Mouse (Mus musculus) layer of hippocampus, postnatal 10 days (tissue): ENCODE measurements around the gene Myh14. TPM values are rescaled to one million over a fixed set of nuclear protein-coding genes. Genes with fewer than 3 reads are reported as not detected.
A peak's percentile ranks its signal among the peaks of the same experiment; 100 is the strongest.

Source experiments
- DNase-seq, 2 experiments: peaks; one replicate each; pipeline ENCODE4 v3.0.0; 2021; ENCODE audit warnings: low spot score in 2 of 2
- total RNA-seq, 2 experiments: library from RNA; stranded (reverse); gene quantifications; 2 replicates each; pipeline ENCODE4 v1.2.3; 2021

Myh14 gene
- total RNA-seq, 2 experiments from 2014 or later = 17.6 to 17.9 TPM

DNA sequence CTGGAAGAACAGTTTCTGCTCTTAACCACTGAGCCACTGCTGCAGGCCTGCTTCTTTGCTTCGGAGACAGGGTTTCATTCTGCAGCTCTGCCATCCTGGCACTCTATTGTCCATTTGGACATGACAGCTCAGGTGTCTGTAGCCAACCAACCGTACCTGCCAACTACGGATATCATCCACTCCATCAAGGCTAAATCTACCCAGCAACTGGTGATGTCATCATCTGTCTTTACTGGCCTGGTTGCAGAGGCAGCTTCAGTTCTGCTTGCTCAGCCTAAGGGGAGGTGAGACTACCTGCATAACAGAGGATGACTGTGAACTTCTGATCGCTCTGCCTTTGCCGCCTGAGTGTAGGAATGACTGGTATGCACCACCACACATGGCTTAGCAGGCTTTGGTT lies 1.6 kb upstream of the Myh14 start:
- no peak for DNase-seq

DNA sequence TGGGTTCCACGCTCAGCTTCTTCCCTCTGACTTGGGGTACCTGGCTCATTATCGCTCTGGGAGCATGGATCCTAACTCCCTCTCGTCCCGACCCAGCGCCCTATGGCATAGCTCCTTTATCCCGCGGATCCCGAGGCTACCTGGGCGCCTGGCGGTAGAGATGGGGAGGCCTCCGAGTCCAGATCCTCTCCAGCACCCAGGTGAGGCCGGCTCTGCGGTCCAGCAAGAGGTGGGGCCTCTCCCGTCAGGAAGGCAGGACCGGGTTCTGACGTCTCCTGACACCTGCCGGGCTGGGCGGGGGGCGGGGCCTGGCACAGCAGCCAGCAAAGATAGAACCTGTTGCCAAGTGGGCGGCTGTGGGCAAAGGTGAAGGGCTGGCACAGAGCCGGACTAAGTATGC lies 1.5 kb downstream of the Myh14 start:
- no peak for DNase-seq

DNA sequence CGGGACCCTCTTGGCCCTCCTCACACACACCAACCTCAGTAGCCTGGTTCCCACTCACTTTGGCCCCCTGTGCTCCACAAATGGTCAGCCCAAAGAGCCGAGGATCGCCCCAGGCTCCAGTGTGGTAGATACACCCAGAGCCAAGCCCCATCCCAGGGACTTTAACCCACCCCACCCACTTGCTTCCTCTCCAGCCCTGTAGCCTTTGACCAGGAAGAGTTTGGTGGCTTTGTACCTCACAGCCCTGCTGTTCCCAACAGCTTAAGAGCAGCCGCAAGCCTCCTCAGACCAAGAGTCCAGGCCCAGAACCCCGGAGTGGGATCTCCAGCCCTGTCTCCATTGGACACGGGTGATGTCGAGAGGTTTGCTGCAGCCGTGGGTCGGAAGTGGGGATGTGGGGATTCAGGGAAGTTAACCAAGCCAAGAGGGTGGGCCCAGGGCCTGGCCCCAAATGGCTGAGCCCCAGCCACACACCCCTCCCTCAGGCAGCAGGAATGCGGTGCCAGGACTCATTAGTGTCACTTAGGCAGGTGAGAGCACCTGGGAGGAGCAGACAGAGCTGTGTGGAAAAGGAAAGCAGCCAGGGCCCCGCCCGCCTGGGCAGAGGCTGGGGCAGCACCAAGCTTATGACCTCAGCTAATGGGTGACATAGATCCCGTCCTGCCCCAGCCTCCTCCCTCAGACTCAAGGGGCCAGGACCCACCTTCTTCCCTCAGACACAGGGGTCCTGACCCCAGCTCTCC lies 2.5 kb downstream of the Myh14 start:
- DNase-seq = no peak

DNA sequence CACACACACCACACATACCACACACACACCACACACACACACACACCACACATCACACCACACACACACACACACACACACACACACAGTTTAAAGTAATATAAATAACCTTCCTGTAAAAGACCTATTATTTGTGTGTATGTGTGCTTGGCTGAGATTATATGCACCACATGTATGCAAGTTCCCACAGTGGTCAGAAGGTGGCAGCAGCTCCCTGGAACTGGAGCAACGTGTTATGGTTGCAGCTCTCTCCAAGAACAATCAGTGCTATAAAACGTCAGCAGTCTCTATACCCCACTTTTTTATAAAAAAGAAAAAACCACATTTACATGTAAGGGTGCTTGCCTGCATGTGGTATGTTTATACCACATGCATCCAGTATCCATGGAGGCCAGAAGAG lies 4.2 kb downstream of the Myh14 start:
- DNase-seq = no peak

DNA sequence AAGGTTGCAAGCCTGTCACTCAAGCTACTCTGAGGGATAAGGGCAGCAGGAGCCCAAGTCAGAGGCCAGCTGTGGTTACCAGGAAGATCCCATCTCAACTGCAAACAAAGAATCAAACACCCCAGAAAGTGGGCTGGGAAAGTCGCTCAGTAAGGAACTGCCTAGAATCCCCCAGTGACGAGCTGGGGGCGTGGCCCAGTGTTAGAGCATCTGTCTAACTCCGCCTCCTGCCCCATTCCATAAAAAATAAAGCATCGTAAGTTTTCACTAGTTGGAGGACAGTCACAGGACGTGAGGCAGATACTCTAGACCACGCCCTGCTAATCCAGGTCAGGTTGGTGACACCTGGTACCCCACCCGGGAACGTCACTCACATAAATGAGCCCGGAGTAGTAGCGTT lies 5.9 kb downstream of the Myh14 start:
- DNase-seq = no peak

DNA sequence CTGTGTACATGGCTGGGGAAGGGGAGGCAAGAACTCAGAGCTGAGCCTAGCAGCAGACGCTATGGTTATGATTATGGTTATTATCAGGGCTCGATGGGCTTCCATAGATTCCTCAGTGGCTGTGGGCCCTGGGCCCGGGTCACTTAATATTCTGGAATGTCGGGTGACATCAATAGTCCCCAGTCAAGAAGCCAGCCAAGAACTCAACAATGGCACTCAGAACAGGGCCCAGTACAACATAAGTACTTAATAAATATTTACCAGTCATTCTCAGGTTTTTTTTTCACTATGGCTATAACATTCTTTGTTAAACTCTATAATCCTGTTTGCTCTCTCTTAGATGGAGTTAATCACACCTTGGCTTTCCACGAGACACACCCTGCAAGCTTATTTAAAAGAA lies 7.1 kb downstream of the Myh14 start:
- DNase-seq = no peak

DNA sequence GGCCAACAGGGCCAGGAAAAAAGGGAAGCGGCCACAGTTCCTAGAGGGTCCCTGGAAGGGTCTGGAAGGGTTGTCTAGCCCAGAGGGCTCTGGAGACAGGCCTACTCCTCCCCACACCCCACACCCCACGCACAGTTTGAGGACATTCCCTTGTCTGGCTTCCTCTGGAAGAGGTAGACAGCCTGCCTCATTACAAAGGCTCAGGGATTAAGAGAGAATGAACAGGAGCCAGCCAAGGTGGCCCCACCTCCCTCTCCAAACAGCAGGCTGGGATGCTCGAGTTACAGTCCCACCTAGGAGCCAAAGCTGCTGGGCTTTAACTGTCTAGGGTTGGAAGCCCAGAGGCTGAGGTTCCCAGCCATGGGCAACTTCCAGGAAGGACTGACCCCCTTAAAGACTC lies 8.1 kb downstream of the Myh14 start:
- no peak for DNase-seq

DNA sequence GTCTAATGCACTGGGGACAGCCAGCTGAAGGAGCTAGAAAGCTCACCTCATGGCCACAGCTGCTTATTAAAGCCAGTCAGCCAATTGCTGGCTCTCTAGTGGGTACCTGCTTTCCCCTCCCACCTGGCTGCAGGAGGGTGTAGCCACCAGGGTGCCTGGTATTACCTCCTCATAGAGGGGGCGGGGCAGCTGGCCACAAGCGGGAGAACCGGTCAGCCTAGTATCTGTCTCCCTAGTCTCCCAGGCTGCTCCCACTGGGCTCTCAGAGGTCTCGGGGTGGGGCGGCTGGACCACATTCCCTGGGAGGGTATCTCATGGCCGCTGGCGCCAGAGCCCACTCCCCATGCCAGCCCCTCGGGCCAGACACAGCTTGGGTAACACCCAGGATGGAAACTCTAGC lies 8.5 kb downstream of the Myh14 start:
- DNase-seq = no peak

DNA sequence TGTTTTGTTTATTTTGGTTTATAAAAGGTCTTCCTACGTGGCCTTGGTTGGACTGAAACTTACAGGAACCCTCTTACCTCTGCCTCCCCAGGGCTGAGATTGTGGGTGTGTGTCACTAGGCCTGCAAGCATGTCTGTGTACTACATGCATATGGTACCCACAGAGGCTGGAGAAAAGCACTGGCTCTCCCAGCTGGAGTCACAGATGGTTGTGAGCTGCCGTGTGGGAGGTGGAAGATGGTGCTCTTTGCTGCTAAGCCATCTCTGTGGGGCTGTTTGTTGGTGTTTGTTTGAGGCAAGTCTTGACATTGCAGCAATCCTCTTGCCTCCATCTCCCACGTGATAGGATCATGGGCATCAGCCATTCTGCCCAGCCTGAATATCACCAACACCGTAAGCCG lies 9.4 kb downstream of the Myh14 start:
- peak; percentile 61 to 64 for DNase-seq

DNA sequence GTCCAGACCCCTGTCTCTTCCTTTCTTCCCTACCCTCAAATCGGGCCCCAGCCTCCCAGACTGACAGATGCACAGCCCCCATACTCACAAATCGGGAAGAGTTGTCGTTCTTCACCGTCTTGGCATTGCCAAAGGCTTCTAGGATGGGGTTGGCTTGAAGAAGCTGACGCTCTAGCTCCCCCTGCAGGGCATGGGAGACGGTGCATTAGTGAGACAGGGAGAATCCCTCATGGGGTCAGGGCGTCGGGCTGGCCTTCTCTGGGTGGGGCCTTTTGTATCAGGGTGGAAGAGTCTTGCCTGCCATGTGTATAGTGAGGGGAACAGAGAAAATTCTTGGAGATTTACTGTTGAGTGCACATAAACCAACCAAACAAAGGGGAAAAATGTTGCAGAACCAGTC lies 15.1 kb downstream of the Myh14 start:
- peak; percentile 52 to 64 for DNase-seq

DNA sequence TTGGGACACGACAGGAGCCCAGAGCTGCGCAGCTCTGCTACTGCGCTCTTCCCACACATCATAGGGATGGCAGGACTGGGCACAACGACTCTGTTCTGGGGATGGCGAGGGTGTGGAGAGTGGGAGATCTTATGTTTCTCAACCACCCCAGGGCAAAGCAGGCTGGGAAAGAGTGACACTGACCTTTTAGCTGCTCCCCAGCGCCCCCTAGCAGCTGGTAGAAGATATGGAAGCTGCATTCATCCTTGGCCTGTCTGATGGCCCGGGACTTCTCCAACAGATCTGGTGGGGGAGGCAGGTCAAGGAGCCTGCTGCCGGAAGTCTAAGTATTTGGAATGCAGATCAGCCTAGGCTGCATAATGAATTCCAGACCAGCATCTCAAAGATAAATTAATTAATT lies 16.9 kb downstream of the Myh14 start:
- no peak for DNase-seq

DNA sequence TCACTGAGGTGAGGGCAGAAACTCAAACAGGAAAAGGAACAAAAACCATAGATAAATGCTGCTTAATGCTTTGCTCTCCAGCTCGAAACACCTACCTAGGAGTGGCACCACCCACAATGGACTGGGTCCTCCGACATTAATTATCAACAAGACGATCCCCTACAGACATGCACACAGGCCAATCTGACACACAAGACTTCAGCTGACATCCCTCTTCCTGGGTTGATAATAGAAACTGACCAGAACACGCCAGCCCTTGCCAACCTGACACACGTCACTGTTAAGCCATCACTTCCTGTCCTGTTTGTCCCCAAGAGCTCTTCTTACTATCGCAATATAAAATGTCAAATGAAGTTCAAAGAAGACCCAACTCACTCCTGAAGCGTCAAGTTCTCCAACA lies 19.2 kb downstream of the Myh14 start:
- no peak for DNase-seq

DNA sequence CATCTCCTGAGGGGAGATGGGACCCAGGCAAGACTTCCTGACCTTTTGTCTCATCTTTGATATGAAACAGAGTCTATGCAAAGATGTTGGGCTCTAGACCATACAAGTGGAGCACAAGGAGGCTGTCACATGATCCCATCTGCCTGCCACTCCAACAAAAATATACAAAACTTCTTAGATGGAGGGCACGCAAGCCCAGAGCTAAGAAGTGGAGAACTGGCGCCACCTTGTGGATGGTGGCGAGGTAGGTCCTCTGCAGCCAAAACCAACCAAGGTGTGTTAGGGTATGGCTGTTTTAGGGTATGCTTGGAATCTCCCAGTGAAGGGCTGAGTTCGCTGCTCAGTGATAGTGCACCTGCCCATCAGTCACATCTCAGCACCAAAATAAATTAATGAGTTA lies 20.7 kb downstream of the Myh14 start:
- peak; percentile 74 to 77 for DNase-seq

DNA sequence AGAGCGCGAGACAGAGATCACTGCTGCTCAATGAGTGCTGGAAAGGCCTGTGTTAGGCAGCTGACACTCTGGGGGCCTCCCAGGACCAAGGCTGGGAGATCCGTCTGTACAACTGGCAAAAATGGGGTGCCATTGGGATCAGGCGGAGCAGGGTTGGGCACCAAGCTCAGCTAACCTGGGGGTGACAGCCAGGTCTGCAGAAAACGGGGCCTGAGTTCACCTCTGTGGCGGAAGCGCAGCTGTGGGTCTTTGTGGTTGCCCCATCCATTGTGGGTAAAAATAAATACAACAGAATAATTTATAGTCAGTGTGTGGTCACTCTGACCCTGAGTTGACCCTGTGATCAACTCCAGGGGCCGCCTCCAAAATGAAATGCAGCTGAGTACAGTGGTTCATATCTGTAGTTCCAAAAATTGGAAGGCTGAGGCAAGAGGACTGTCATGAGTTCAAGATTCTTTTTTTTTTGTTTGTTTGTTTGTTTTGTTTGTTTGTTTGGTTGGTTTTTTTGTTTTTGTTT lies 21.5 kb downstream of the Myh14 start:
- DNase-seq = no peak

DNA sequence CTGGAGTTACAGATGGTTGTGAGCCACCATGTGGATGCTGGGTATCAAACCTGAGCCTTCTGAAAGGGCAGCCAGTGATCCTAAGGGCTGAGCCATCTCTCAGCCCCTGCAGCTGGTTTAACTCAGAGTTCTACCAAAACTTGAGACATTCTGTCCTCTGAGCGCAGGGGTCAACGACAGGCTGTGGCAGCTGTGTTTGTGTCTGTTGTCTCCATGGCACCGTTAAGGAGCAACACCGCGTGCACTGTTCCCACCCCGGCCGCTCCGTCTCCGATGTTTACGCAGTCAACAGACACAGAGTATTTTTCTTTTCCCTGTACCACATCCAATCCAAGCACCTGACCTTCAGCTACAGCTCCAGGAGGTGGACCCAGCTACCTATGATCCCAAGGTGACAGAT lies 22.9 kb downstream of the Myh14 start:
- no peak for DNase-seq

DNA sequence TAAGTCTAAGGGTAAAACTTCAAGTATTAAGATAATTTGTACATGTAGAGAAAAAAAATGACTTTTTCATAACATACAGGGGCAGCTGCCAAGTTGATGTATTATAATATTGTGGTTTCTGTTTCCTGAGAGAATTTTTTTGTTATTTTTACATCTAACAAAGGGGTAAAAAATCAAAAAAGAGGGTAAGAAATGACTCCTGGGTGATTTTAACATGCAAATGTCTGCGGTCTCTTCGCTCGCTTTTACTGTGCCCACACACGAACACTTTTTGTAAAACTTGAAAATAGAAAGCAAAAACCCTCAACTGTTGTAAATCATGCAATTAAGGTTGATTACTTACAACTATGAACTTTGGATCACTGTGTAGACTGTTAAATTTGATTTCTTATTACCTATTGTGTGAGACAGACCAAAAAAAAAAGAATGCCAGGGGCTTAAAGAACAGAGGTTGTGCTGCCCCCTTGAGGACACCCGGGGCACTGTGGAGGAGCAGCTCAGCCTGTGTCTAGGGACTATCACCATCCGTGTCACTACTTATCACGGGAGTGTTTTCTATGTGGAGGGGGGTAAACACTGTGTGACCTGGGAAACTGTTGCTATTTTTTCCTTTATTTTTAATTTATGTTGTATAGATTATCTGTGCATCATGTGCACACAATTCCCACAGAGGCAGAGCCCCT lies 23.5 kb downstream of the Myh14 start:
- peak; percentile 85 to 87 for DNase-seq

DNA sequence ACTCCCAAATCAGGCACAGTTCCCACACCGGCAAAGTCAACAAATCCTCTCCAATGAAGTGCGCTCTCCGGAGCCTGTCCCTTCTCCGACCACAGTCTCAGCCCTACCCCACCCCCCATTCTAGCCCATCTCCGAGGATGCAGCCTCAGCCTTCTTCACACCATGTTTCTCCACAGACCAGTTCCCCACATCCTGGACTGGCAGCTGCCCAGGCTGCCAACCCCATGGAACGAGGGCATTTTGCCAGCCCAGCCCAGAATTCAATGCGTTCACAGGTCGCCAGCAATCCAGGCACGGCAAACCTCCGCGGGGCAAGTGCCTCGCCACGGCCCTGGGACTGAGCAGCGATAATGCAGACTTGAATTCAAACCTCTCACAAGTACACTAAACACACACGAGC lies 24.7 kb downstream of the Myh14 start:
- DNase-seq = peak; percentile 38 to 45

DNA sequence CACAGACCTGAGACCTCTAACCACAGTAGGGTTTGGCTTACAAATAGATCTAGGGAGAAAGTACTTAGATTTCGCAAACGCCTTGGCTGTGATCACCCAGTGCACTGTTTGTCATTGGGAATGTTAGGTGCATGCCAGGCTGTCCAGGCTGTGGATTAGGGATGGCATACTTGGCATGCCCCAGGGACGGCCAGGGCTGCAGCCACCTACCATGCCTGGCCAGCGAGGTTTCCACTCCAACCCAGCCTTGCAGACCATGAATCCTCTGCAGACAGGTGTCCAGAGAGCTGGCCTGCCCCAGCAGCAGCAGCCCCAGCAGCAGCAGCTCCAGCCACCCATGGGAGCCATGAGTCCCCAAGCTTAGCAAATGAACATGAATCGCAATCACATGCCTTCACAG lies 25.4 kb downstream of the Myh14 start:
- no peak for DNase-seq

DNA sequence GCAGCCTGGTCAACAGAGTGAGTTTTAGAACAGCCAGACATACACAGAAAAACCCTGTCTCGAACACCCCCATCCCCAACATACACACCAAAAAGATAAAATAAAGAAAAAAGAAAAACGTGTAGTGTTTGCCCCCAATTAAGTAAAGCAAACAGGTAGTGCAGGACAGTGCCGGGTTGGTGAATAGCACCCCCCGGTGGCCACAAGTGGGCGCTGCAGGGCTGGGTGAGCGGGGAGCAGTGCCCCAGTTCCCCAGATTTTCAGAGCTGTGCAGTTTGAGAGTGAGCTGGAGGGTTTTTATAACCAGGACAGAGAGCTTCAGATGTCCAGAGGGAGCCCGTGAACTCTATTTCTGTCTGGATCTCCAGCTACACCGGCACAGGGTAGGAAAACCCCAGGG lies 28.8 kb downstream of the Myh14 start:
- peak; percentile 68 to 69 for DNase-seq

DNA sequence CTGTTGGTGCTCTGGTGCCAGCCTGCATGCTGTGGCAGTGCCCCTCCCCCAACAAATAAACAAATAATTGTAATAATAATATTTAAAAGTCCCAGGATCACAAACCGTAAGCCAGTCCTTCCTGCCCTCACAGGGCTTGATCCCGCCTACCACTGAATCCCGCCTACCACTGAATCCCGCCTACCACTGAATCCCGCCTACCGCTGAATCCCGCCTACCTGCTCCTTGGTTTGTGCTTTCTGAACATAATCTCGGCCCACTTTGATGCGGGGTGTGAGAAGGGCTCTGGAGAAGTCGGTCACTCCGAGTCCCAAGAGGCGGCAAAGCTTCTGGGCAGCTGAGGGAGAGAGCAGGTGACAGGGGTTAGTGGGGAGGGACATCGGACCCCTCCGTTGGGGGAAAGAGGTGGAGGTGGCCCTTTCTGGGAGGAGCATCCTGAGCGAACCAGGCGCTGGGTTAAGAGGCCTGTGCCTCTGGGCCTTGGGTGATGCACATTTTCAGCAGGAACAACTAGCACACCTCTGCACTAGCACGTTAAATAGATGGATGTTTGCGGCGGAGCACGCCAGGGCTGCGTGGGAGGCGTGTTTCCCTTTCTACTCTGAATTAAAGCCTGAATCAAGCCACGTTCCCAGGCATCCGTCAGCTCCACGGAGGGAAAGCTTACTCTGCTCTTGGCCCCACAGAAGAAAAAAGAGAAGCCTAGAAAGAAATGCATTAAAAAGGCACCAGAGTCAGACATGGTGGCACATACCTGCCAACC lies 29.6 kb downstream of the Myh14 start:
- peak in 1 of 2 experiments; percentile 29 for DNase-seq

DNA sequence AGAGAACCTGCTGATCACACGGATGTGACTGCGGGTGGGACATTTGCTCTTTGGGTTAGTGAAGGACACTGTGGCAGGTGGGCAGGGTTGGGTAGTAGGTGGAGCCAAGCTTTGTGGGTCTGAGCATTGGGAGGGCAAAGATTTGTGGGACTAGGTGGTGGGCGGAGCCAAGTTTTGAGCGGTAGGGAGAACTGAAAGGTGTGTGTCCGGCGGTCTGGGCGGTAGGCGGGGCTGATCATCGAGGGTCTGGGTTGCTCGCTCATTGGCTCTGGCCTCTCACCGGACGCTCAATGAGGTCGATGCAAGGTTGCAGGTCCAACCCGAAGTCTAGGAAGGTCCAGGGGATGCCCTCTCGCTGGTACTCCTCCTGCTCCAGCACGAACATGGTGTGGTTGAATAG lies 32.0 kb downstream of the Myh14 start:
- no peak for DNase-seq

DNA sequence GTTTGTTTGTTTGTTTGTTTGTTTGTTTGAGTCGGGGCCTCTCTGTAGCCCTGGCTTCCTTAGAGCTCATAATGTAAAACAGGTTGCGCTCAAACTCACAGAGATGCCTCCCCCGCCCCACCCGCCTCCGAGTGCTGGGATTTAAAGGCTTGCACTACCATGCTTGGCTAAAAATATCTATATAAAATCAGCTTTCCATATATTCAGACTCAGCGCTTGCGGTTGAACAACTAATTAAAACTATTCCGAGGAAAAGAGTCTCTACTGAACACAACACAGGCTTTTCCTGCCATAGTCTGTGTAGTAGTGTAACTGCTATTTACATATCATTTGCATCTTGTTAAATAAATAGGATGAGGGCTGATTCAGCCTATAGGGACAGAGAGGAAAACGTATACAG lies 34.0 kb downstream of the Myh14 start:
- DNase-seq = no peak
